Mouse (Mus musculus): ENCODE results near the gene Neu3. TPM values are rescaled to one million over a fixed set of nuclear protein-coding genes. Genes with fewer than 3 reads are reported as not detected.

Gene Neu3
- 2.8 TPM for polyA plus RNA-seq (2015; fragmentation: Illumina TruSeq; extraction: RNeasy Lipid Tissue Mini Kit (QIAGEN cat#74804); ENCODE audit: low read depth, low replicate concordance)

GRCm38 (mm10) chr7:99828083-99828570, at the start of gene Neu3:
Neu3 (minus strand) TSS chr7:99828417.

GRCm38 (mm10) chr7:99863362-99863761, 35.1 kb upstream of the Neu3 start, which contains the start of gene Spcs2:
Spcs2 (minus strand) TSS chr7:99863462.

GRCm38 (mm10) chr7:99858813-99859585, 30.8 kb upstream of the Neu3 start, which contains the start of gene Xrra1:
Xrra1 (plus strand) TSS chr7:99859116.

GRCm38 (mm10) chr7:99763207-99763606, 65.0 kb downstream of the Neu3 start, which contains the start of gene Olfr521:
Olfr521 (plus strand) TSS chr7:99763507.

Other genes with a start within 250 kb of the Neu3 start
- gene Tpbgl, start 201.3 kb downstream of the Neu3 start, polyA plus RNA-seq (2015; fragmentation: Illumina TruSeq; extraction: RNeasy Lipid Tissue Mini Kit (QIAGEN cat#74804); ENCODE audit: low read depth, low replicate concordance), result 2.3 TPM
- gene Slco2b1, start 117.1 kb downstream of the Neu3 start, polyA plus RNA-seq (2015; fragmentation: Illumina TruSeq; extraction: RNeasy Lipid Tissue Mini Kit (QIAGEN cat#74804); ENCODE audit: low read depth, low replicate concordance), result 11.9 TPM
- not detected for gene Olfr520, start 98.1 kb downstream of the Neu3 start, polyA plus RNA-seq (2015; fragmentation: Illumina TruSeq; extraction: RNeasy Lipid Tissue Mini Kit (QIAGEN cat#74804); ENCODE audit: low read depth, low replicate concordance)
- gene Olfr521, start 64.9 kb downstream of the Neu3 start, polyA plus RNA-seq (2015; fragmentation: Illumina TruSeq; extraction: RNeasy Lipid Tissue Mini Kit (QIAGEN cat#74804); ENCODE audit: low read depth, low replicate concordance), result not detected
- 0.98 TPM for gene Xrra1, start 30.7 kb upstream of the Neu3 start, polyA plus RNA-seq (2015; fragmentation: Illumina TruSeq; extraction: RNeasy Lipid Tissue Mini Kit (QIAGEN cat#74804); ENCODE audit: low read depth, low replicate concordance)
- 152 TPM for gene Spcs2, start 35.0 kb upstream of the Neu3 start, polyA plus RNA-seq (2015; fragmentation: Illumina TruSeq; extraction: RNeasy Lipid Tissue Mini Kit (QIAGEN cat#74804); ENCODE audit: low read depth, low replicate concordance)
- 18.1 TPM for gene Rnf169, start 152.0 kb upstream of the Neu3 start, polyA plus RNA-seq (2015; fragmentation: Illumina TruSeq; extraction: RNeasy Lipid Tissue Mini Kit (QIAGEN cat#74804); ENCODE audit: low read depth, low replicate concordance)
- not detected for gene Chrdl2, start 177.8 kb upstream of the Neu3 start, polyA plus RNA-seq (2015; fragmentation: Illumina TruSeq; extraction: RNeasy Lipid Tissue Mini Kit (QIAGEN cat#74804); ENCODE audit: low read depth, low replicate concordance)